Mouse (Mus musculus) spleen, adult 2 months (tissue): Measurements from ENCODE around the gene Mecr. TPM values are rescaled to one million over a fixed set of nuclear protein-coding genes. Genes with fewer than 3 reads are reported as not detected.
A peak's percentile ranks its signal among the peaks of the same experiment; 100 is the strongest.

ENCODE experiments used
- DNase-seq, 2 experiments: peaks; one replicate each; pipeline versions ENCODE4 v3.0.0 to v3.0.0-alpha.2; 2012 to 2021; ENCODE audit warnings: low spot score in 2 of 2, low read depth in 1 of 2
- H3K27ac ChIP-seq: fragments of 200-500 bp; 2 replicates; pipeline ENCODE4 v1.5.1; 2012; ENCODE audit warnings: low read length, inconsistent platforms; ENCODE audit not compliant: insufficient read depth
- H3K27me3 ChIP-seq: fragments of 200-500 bp; 2 replicates; pipeline ENCODE4 v1.6.1; 2012; ENCODE audit warnings: mild to moderate bottlenecking, moderate library complexity, low read length, inconsistent platforms; ENCODE audit not compliant: control insufficient read depth, insufficient read depth
- H3K36me3 ChIP-seq: fragments of 200-500 bp; 2 replicates; pipeline ENCODE4 v1.6.1; 2012; ENCODE audit warnings: mild to moderate bottlenecking, low read length, inconsistent platforms; ENCODE audit not compliant: control insufficient read depth, insufficient read depth
- H3K4me1 ChIP-seq: fragments of 200-500 bp; 2 replicates; pipeline ENCODE4 v1.6.1; 2011; ENCODE audit warnings: inconsistent platforms; ENCODE audit not compliant: control insufficient read depth, insufficient read depth, insufficient read length
- H3K4me3 ChIP-seq: fragments of 200-500 bp; 2 replicates; pipeline ENCODE4 v1.5.1; 2011; ENCODE audit warnings: mild to moderate bottlenecking, inconsistent platforms; ENCODE audit not compliant: insufficient read depth, insufficient read length; ENCODE audit errors: extremely low read depth
- CTCF ChIP-seq: fragments of 200-500 bp; IDR thresholded peaks from 2 replicates; pipeline ENCODE4 v1.5.1; 2011; ENCODE audit warnings: mild to moderate bottlenecking, inconsistent platforms; ENCODE audit not compliant: insufficient read depth, insufficient read length, insufficient replicate concordance; ENCODE audit errors: extremely low read depth
- POLR2A ChIP-seq: fragments of 200-500 bp; IDR thresholded peaks from 2 replicates; pipeline ENCODE4 v1.6.1; 2011; ENCODE audit warnings: low read depth, low read length, inconsistent platforms
- WGBS: fragments of 180-500 bp; shearing (Covaris S2); methylation state at CpG from one replicate; pipeline ENCODE4 v1.1.7; 2018; 5-methylcytosine and 5-hydroxymethylcytosine counted together
- polyA plus RNA-seq: library from polyadenylated mRNA; depleted of rRNA; stranded (reverse); fragments of >200 nt; gene quantifications from 2 replicates; pipeline ENCODE4 v1.2.3, GENCODE M21; 2012

The Mecr gene
- polyA plus RNA-seq, 1 experiment: 15.0 TPM

- no peaks in the 10 kb centered on the region for H3K36me3 ChIP-seq
- no peak overlapping the region for H3K27ac ChIP-seq
- no peaks in the 10 kb centered on the region for H3K4me1 ChIP-seq
- H3K27me3 ChIP-seq: no peaks in the 10 kb centered on the region
- 35% methylated on average over 5 of the region's 5 CpGs for WGBS
- H3K4me3 ChIP-seq: no peak overlapping the region
- TF ChIP-seq POLR2A (no peak), CTCF (no peak)
- DNase-seq: no peak
Observed at GRCm38 (mm10) chr4:131854950-131855349, 11.7 kb downstream of the Mecr start.

- no peaks in the 10 kb centered on the region for H3K27me3 ChIP-seq
- peak; percentile 52 to 78 for DNase-seq
- WGBS: 31% methylated on average over 15 of the region's 15 CpGs
- no peak for TF ChIP-seq POLR2A
- TF ChIP-seq CTCF: peak; percentile 93; the same call in 1 of the 2 replicates
- no peaks in the 10 kb centered on the region for H3K36me3 ChIP-seq
- H3K4me3 ChIP-seq: no peak overlapping the region
- H3K4me1 ChIP-seq: peaks cover 10% of the 10 kb centered on the region; the same call in 1 of the 2 replicates
- H3K27ac ChIP-seq: peak overlapping the region; percentile 50
Observed at GRCm38 (mm10) chr4:131860492-131861340, 17.4 kb downstream of the Mecr start.

- Histone ChIP-seq H3K36me3 (no peaks in the 10 kb centered on the region), H3K4me3 (no peak overlapping the region), H3K27me3 (no peaks in the 10 kb centered on the region), H3K4me1 (peaks cover 10% of the 10 kb centered on the region; the same call in 1 of the 2 replicates), H3K27ac (peak overlapping the region; percentile 50)
- no peak for TF ChIP-seq POLR2A
- TF ChIP-seq CTCF: no peak
- WGBS: 10% methylated on average over 4 of the region's 4 CpGs
- no peak for DNase-seq
Observed at GRCm38 (mm10) chr4:131861341-131861739, 18.1 kb downstream of the Mecr start.

GRCm38 (mm10) chr4:131872672-131873292 is 29.5 kb downstream of the Mecr start:
- Histone ChIP-seq H3K4me3 (peak overlapping the region; percentile 67), H3K27ac (peak overlapping the region; percentile 47; the same call in 1 of the 2 replicates), H3K27me3 (no peaks in the 10 kb centered on the region), H3K4me1 (peaks cover 8% of the 10 kb centered on the region; the same call in 1 of the 2 replicates), H3K36me3 (no peaks in the 10 kb centered on the region)
- TF ChIP-seq POLR2A: no peak
- WGBS: 3% methylated on average over 11 of the region's 11 CpGs
- no peak for DNase-seq

GRCm38 (mm10) chr4:131873293-131874168 is 30.3 kb downstream of the Mecr start, which contains the start of gene Srsf4:
TSS of gene Srsf4 (plus strand) at chr4:131873617.
- Histone ChIP-seq H3K4me3 (peak within 1 kb of the TSS; percentile 91), H3K27me3 (no peaks in the 10 kb centered on the region), H3K4me1 (peaks cover 8% of the 10 kb centered on the region; the same call in 1 of the 2 replicates), H3K36me3 (no peaks in the 10 kb centered on the region), H3K27ac (peak within 1 kb of the TSS; percentile 98)
- peak; percentile 90 to 91 for DNase-seq
- WGBS: 1% methylated on average over 102 of the region's 116 CpGs
- TF ChIP-seq POLR2A (peak; percentile 87), CTCF (no peak)

GRCm38 (mm10) chr4:131874169-131874536 is 30.9 kb downstream of the Mecr start:
- DNase-seq: no peak
- Histone ChIP-seq H3K27me3 (no peaks in the 10 kb centered on the region), H3K36me3 (no peaks in the 10 kb centered on the region), H3K27ac (peak overlapping the region; percentile 98), H3K4me3 (peak overlapping the region; percentile 91), H3K4me1 (peaks cover 8% of the 10 kb centered on the region; the same call in 1 of the 2 replicates)
- under 1% methylated on average over 20 of the region's 20 CpGs for WGBS
- TF ChIP-seq POLR2A: no peak
- no peak for TF ChIP-seq CTCF
